Mouse (Mus musculus) C2C12 (cell line): ENCODE data around the gene Nuak1. TPM values are rescaled to one million over a fixed set of nuclear protein-coding genes. Genes with fewer than 3 reads are reported as not detected.

ENCODE experiments used
- H3K27me3 ChIP-seq: one replicate; pipeline ENCODE4 v1.6.1; 2011; ENCODE audit not compliant: control insufficient read depth, insufficient read depth, insufficient read length
- H3K36me3 ChIP-seq: one replicate; pipeline ENCODE4 v1.6.1; 2011; ENCODE audit not compliant: control insufficient read depth, insufficient read depth
- H3K4me3 ChIP-seq: one replicate; pipeline ENCODE4 v1.5.1; 2011; ENCODE audit warnings: mild to moderate bottlenecking, control low read depth; ENCODE audit not compliant: poor library complexity, insufficient read depth, severe bottlenecking
- H3K79me2 ChIP-seq: one replicate; pipeline ENCODE4 v1.6.1; 2011; ENCODE audit not compliant: control insufficient read depth, insufficient read depth
- H3K79me3 ChIP-seq: one replicate; pipeline ENCODE4 v1.6.1; 2011; ENCODE audit warnings: low read depth, control low read depth
- H3ac ChIP-seq: one replicate; pipeline ENCODE3; 2011; ENCODE audit warnings: low read depth; ENCODE audit not compliant: control insufficient read depth, insufficient read length
- CEBPB ChIP-seq: IDR thresholded peaks from one replicate; pipeline ENCODE4 v1.6.1; 2011; ENCODE audit warnings: low read depth, mild to moderate bottlenecking, control low read depth, moderate library complexity
- CTCF ChIP-seq: IDR thresholded peaks from one replicate; pipeline ENCODE4 v1.5.1; 2011; ENCODE audit not compliant: control insufficient read depth, insufficient read depth, insufficient read length
- FOSL1 ChIP-seq: IDR thresholded peaks from one replicate; pipeline ENCODE4 v1.8.0; 2011; ENCODE audit warnings: mild to moderate bottlenecking, low read length; ENCODE audit not compliant: poor library complexity, insufficient read depth, severe bottlenecking
- MAX ChIP-seq: IDR thresholded peaks from one replicate; pipeline ENCODE4 v1.6.1; 2011; ENCODE audit warnings: mild to moderate bottlenecking, control low read depth
- MYOD1 ChIP-seq: IDR thresholded peaks from one replicate; pipeline ENCODE4 v1.6.1; 2011; ENCODE audit warnings: low read depth; ENCODE audit not compliant: control insufficient read depth, insufficient read length
- MYOG ChIP-seq: IDR thresholded peaks from one replicate; pipeline ENCODE4 v1.6.1; 2011; ENCODE audit not compliant: control insufficient read depth, insufficient read length; ENCODE audit errors: extremely low read depth
- USF1 ChIP-seq: IDR thresholded peaks from one replicate; pipeline ENCODE4 v1.6.1; 2011; ENCODE audit warnings: low read depth, mild to moderate bottlenecking, control low read depth, moderate library complexity
- polyA plus RNA-seq: library from polyadenylated mRNA; unstranded; fragments of >200 nt; fragmentation: generic; extraction: Trizol; gene quantifications from one replicate; pipeline ENCODE4 v1.2.1, GENCODE M21; 2012; ENCODE audit warnings: missing spikeins

The Nuak1 gene
- polyA plus RNA-seq, 1 experiment, result 15.2 TPM

- H3K79me3 ChIP-seq, result peaks cover 18% of the 10 kb centered on the region
- peaks cover 4% of the 10 kb centered on the region for H3K36me3 ChIP-seq
- TF ChIP-seq CEBPB (no peak), CTCF (no peak), MYOG (no peak), FOSL1 (no peak), USF1 (no peak), MYOD1 (no peak), MAX (no peak)
- peak overlapping the region; percentile 80 for H3ac ChIP-seq
- peak overlapping the region; percentile 78 for H3K4me3 ChIP-seq
- H3K27me3 ChIP-seq, result no peaks in the 10 kb centered on the region
- H3K79me2 ChIP-seq, result peaks cover 58% of the 10 kb centered on the region
Measured at GRCm38 (mm10) chr10:84440181-84440540, 236 bp downstream of the Nuak1 start.

- peaks cover 22% of the 10 kb centered on the region for H3K79me3 ChIP-seq
- peak overlapping the region; percentile 78 for H3K4me3 ChIP-seq
- H3K79me2 ChIP-seq, result peaks cover 67% of the 10 kb centered on the region
- peaks cover 4% of the 10 kb centered on the region for H3K36me3 ChIP-seq
- TF ChIP-seq FOSL1 (no peak), MYOG (no peak), MAX (no peak), CEBPB (no peak), USF1 (no peak), MYOD1 (no peak), CTCF (no peak)
- H3ac ChIP-seq, result peak overlapping the region; percentile 60
- H3K27me3 ChIP-seq, result no peaks in the 10 kb centered on the region
Measured at GRCm38 (mm10) chr10:84439228-84439596, 1.2 kb downstream of the Nuak1 start.

- Histone ChIP-seq H3K4me3 (peak overlapping the region; percentile 78), H3ac (peak overlapping the region; percentile 60), H3K36me3 (peaks cover 4% of the 10 kb centered on the region), H3K79me2 (peaks cover 71% of the 10 kb centered on the region), H3K27me3 (no peaks in the 10 kb centered on the region), H3K79me3 (peaks cover 26% of the 10 kb centered on the region)
- TF ChIP-seq MYOG, result no peak
- TF ChIP-seq FOSL1, result no peak
- no peak for TF ChIP-seq USF1
- no peak for TF ChIP-seq CTCF
- TF ChIP-seq MYOD1, result no peak
Measured at GRCm38 (mm10) chr10:84438466-84439227, 1.8 kb downstream of the Nuak1 start.

GRCm38 (mm10) chr10:84438049-84438422, 2.4 kb downstream of the Nuak1 start:
- Histone ChIP-seq H3ac (peak overlapping the region; percentile 47), H3K79me3 (peaks cover 26% of the 10 kb centered on the region), H3K27me3 (no peaks in the 10 kb centered on the region), H3K4me3 (no peak overlapping the region), H3K79me2 (peaks cover 71% of the 10 kb centered on the region), H3K36me3 (peaks cover 4% of the 10 kb centered on the region)
- no peak for TF ChIP-seq MYOG
- TF ChIP-seq USF1, result no peak
- TF ChIP-seq CTCF, result peak; percentile 75
- no peak for TF ChIP-seq FOSL1
- TF ChIP-seq MAX, result no peak
- no peak for TF ChIP-seq MYOD1

GRCm38 (mm10) chr10:84437166-84438048, 3.0 kb downstream of the Nuak1 start:
- no peak overlapping the region for H3K4me3 ChIP-seq
- H3K79me3 ChIP-seq, result peaks cover 26% of the 10 kb centered on the region
- TF ChIP-seq FOSL1 (no peak), USF1 (no peak), CEBPB (no peak), MAX (no peak), CTCF (no peak), MYOG (no peak), MYOD1 (no peak)
- no peak overlapping the region for H3ac ChIP-seq
- H3K79me2 ChIP-seq, result peaks cover 68% of the 10 kb centered on the region
- no peaks in the 10 kb centered on the region for H3K27me3 ChIP-seq
- H3K36me3 ChIP-seq, result peaks cover 4% of the 10 kb centered on the region
